Comparison of ENCODE assay signal across 16 mouse cellular contexts in genomic region chr1:105184470-105184869, GRCm38 (mm10).
"Had no signal": no experiment of that assay in that cellular context is flagged by ENCODE, and none has a peak within 500 bp of the region (broad histone marks: within the 10 kb centered on the region; RNA-seq: fewer than 3 reads in every experiment).

No protein-coding gene starts in this region.

- H3K27me3 ChIP-seq: neural tube, embryonic 12.5 days; neural tube, embryonic 13.5 days; neural tube, embryonic 15.5 days; stomach, embryonic 15.5 days had no signal

- DNase-seq: retina, postnatal 1 day; right cerebral cortex, postnatal 14 days; right cerebral cortex, postnatal 25 days; right cerebral cortex, postnatal 4 days; spleen, adult 18-20 months; thymus, adult 18-20 months; thymus, adult 2 months; thymus, postnatal 14 days; thymus, postnatal 25 days; thymus, postnatal 36 days; thymus, postnatal 4 days had no signal

- H3K4me3 ChIP-seq: neural tube, embryonic 12.5 days; neural tube, embryonic 13.5 days; neural tube, embryonic 15.5 days; stomach, embryonic 15.5 days had no signal

- H3K4me1 ChIP-seq: stomach, embryonic 15.5 days had no signal

- H3K36me3 ChIP-seq: neural tube, embryonic 12.5 days; neural tube, embryonic 13.5 days; neural tube, embryonic 15.5 days; stomach, embryonic 15.5 days had no signal

- H3K9ac ChIP-seq: neural tube, embryonic 12.5 days; neural tube, embryonic 13.5 days; neural tube, embryonic 15.5 days; stomach, embryonic 15.5 days had no signal

- H3K27ac ChIP-seq: neural tube, embryonic 12.5 days; neural tube, embryonic 13.5 days; neural tube, embryonic 15.5 days; stomach, embryonic 15.5 days; stomach, postnatal 0 days had no signal
